In the genomic region with DNA sequence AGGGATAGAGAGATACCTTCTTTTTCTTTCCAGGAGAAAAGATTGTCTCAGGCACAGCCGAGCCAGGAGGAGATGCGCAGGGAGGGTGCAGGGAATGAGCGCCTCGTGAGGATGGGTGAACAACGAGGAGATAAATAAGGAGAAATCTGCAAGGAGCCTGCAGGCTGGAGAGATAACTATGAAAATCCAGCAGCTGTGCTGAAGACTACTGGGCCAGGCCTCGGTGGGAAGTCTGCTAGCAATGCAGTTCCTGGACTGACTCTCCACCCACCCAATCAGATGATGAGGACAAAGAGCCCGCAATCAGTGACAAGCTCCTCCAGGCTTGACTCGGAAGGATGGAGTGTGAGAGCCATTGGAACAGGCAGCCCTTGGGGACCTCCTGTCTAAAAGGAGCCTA, we compare ENCODE assay signal across 10 mouse cellular contexts. TPM values are rescaled to one million over a fixed set of nuclear protein-coding genes. Genes with fewer than 3 reads are reported as not detected.
DNase-seq lines count a peak whose midpoint lies in the region; ATAC-seq lines count a peak whose summit lies in the region.
"Had no signal": no experiment of that assay in that cellular context is flagged by ENCODE, and none has a peak within 500 bp of the region (broad histone marks: within the 10 kb centered on the region; RNA-seq: fewer than 3 reads in every experiment).

No protein-coding gene starts in this region.

- ATAC-seq in forebrain, embryonic 13.5 days = 0 out of 2 replicates have a peak, but pooled peaks have one; percentile 21
- ATAC-seq in hindbrain, embryonic 16.5 days = no peak
- ATAC-seq in CD4-positive, CD25-positive, alpha-beta regulatory T cell, adult 4 months = no peak

- no peak overlapping the region for H3K9ac ChIP-seq in forebrain, embryonic 13.5 days
- peak overlapping the region; percentile 20; the same call in 1 of the 2 replicates for H3K9ac ChIP-seq in hindbrain, embryonic 16.5 days (ENCODE audit: low read depth, low read length)
- H3K9ac ChIP-seq: heart, embryonic 12.5 days had no signal

- H3K4me1 ChIP-seq in forebrain, embryonic 13.5 days = peaks cover 25% of the 10 kb centered on the region
- peaks cover 27% of the 10 kb centered on the region for H3K4me1 ChIP-seq in forebrain, embryonic 10.5 days
- peaks cover 14% of the 10 kb centered on the region for H3K4me1 ChIP-seq in hindbrain, embryonic 16.5 days (ENCODE audit: control insufficient read depth, insufficient read depth, low read depth, low read length)

- 24% methylated on average over 8 of the region's 8 CpGs for WGBS in forebrain, embryonic 13.5 days
- WGBS in forebrain, embryonic 10.5 days = 16% methylated on average over 8 of the region's 8 CpGs
- 12% methylated on average over 8 of the region's 8 CpGs for WGBS in hindbrain, embryonic 16.5 days

- no peaks in the 10 kb centered on the region for H3K36me3 ChIP-seq in forebrain, embryonic 13.5 days (ENCODE audit: poor library complexity, severe bottlenecking)
- no peaks in the 10 kb centered on the region for H3K36me3 ChIP-seq in forebrain, embryonic 10.5 days (replicated peaks)
- H3K36me3 ChIP-seq in hindbrain, embryonic 16.5 days (ENCODE audit: control insufficient read depth, insufficient read depth, low read length) = no peaks in the 10 kb centered on the region
- H3K36me3 ChIP-seq: heart, embryonic 12.5 days had no signal

- 0 out of 2 replicates have a peak overlapping the region, but pooled peaks have one; percentile 19 for H3K27ac ChIP-seq in forebrain, embryonic 13.5 days
- H3K27ac ChIP-seq in forebrain, embryonic 10.5 days = no peak overlapping the region
- H3K27ac ChIP-seq in hindbrain, embryonic 16.5 days (ENCODE audit: low read depth, low read length) = no peak overlapping the region; the same call in 1 of the 2 replicates

- no peak overlapping the region for H3K4me2 ChIP-seq in forebrain, embryonic 13.5 days
- H3K4me2 ChIP-seq in hindbrain, embryonic 16.5 days (ENCODE audit: low read length) = no peak overlapping the region
- H3K4me2 ChIP-seq: heart, embryonic 12.5 days had no signal

- H3K4me3 ChIP-seq in forebrain, embryonic 13.5 days = no peak overlapping the region
- no peak overlapping the region for H3K4me3 ChIP-seq in forebrain, embryonic 10.5 days
- H3K4me3 ChIP-seq in hindbrain, embryonic 16.5 days (ENCODE audit: low read length) = no peak overlapping the region
- H3K4me3 ChIP-seq: heart, embryonic 12.5 days had no signal

- intact Hi-C loops in left cerebral cortex, postnatal 14 days (cut with DNase I) = no loop called here

- H3K27me3 ChIP-seq in forebrain, embryonic 13.5 days = peaks cover 7% of the 10 kb centered on the region; the same call in 1 of the 2 replicates
- H3K27me3 ChIP-seq in forebrain, embryonic 10.5 days (ENCODE audit: poor library complexity, severe bottlenecking) = peaks cover 21% of the 10 kb centered on the region
- no peaks in the 10 kb centered on the region for H3K27me3 ChIP-seq in hindbrain, embryonic 16.5 days (replicated peaks; ENCODE audit: control insufficient read depth, insufficient read depth, low read length)

- no peaks in the 10 kb centered on the region for H3K9me3 ChIP-seq in forebrain, embryonic 13.5 days (replicated peaks)
- H3K9me3 ChIP-seq in forebrain, embryonic 10.5 days = no peaks in the 10 kb centered on the region
- H3K9me3 ChIP-seq in hindbrain, embryonic 16.5 days (ENCODE audit: control insufficient read depth, low read length) = no peaks in the 10 kb centered on the region
- H3K9me3 ChIP-seq: heart, embryonic 12.5 days had no signal

- DNase-seq in forebrain, embryonic 10.5 days (ENCODE audit: extremely low spot score, low spot score) = no peak
- DNase-seq in left cerebral cortex, postnatal 14 days (ENCODE audit: low spot score in 2 of 2) = peak; percentile 50 to 74
- no peak for DNase-seq in left cerebral cortex, adult 11 months (ENCODE audit: low spot score)
- DNase-seq in right cerebral cortex, postnatal 10 days (ENCODE audit: low spot score in 2 of 2) = peak; percentile 55 to 70
- no peak for DNase-seq in lung, postnatal 36 days
- DNase-seq: cerebellum, postnatal 36 days had no signal

RNA-seq across cellular contexts. Expression of a gene that starts 12.5 kb away (rescaled TPM):
- polyA plus RNA-seq in forebrain, embryonic 13.5 days (2015; fragmentation: Nextera tagmentation; extraction: Ambion mirVana) = 3.5 and 3.6 TPM in 2 replicates
- polyA plus RNA-seq in forebrain, embryonic 10.5 days (2016; fragmentation: Nextera tagmentation; extraction: Ambion mirVana) = 2.0 and 3.0 TPM in 2 replicates
- total RNA-seq in left cerebral cortex, postnatal 14 days (2021) = 10 to 100 TPM; 46.4 to 58.5 TPM
- 6.0 and 8.2 TPM in 2 replicates for polyA plus RNA-seq in hindbrain, embryonic 16.5 days (2015; fragmentation: Nextera tagmentation; extraction: Ambion mirVana)
- polyA plus RNA-seq in CD4-positive, CD25-positive, alpha-beta regulatory T cell, adult 4 months (2017; shearing (Covaris generic)) = not detected

RNA-seq across cellular contexts. Expression of a gene that starts 48.1 kb away (rescaled TPM):
- polyA plus RNA-seq in forebrain, embryonic 13.5 days (2015; fragmentation: Nextera tagmentation; extraction: Ambion mirVana) = 0.14 TPM in 1 of 2 replicates, not detected in the other
- 0.20 TPM in 1 of 2 replicates, not detected in the other for polyA plus RNA-seq in forebrain, embryonic 10.5 days (2016; fragmentation: Nextera tagmentation; extraction: Ambion mirVana)
- under 1 TPM; 0.13 to 0.23 TPM for total RNA-seq in left cerebral cortex, postnatal 14 days (2021)
- polyA plus RNA-seq in hindbrain, embryonic 16.5 days (2015; fragmentation: Nextera tagmentation; extraction: Ambion mirVana) = 0.09 TPM in 1 of 2 replicates, not detected in the other
- polyA plus RNA-seq in CD4-positive, CD25-positive, alpha-beta regulatory T cell, adult 4 months (2017; shearing (Covaris generic)) = 1 to 10 TPM in 1 of 2 experiments, under 1 TPM in 1; 0.86 to 1.6 TPM

Comparison
In these comparisons a context has a peak if more than half of its experiments do, and no peak if none do; other contexts are left out.
1. DNase-seq: peak in left cerebral cortex, postnatal 14 days (2 of 2) and right cerebral cortex, postnatal 10 days (2 of 2); none in forebrain, embryonic 10.5 days (single experiment), left cerebral cortex, adult 11 months (single experiment) and lung, postnatal 36 days (single experiment).